Mouse (Mus musculus) adrenal gland, postnatal 4 days (tissue): ENCODE data around the gene Timm22. TPM values are rescaled to one million over a fixed set of nuclear protein-coding genes. Genes with fewer than 3 reads are reported as not detected.
A peak's percentile ranks its signal among the peaks of the same experiment; 100 is the strongest.

Source experiments
- DNase-seq, 2 experiments: peaks; one replicate each; pipeline ENCODE4 v3.0.0; 2021 to 2022; ENCODE audit warnings: low spot score in 2 of 2, mixed read lengths in 2 of 2
- long read RNA-seq, 2 experiments: library from polyadenylated mRNA; stranded (forward); transcript quantifications; one replicate each; pipeline ENCODE4 v2.0.0; 2021
- total RNA-seq, 2 experiments: library from RNA; stranded (reverse); gene quantifications; 2 replicates each; pipeline ENCODE4 v1.2.3; 2021

Gene Timm22
- 10 to 100 TPM; 46.5 to 52.9 TPM for total RNA-seq
- long read RNA-seq, experiment 1, transcript Timm22-201 (4 exons, 2,817 nt): major isoform, 47 of 57 reads
- long read RNA-seq, experiment 1, partial matches to known transcripts: 0 of 57 reads
- long read RNA-seq, experiment 1, other reads (novel, unspliced or antisense): 10 of 57 reads
- long read RNA-seq, experiment 2, transcript Timm22-201 (4 exons, 2,817 nt): major isoform, 52 of 67 reads
- long read RNA-seq, experiment 2, partial matches to known transcripts: 0 of 67 reads
- long read RNA-seq, experiment 2, other reads (novel, unspliced or antisense): 12 of 67 reads

GRCm38 (mm10) chr11:76406702-76407583 lies at the start of gene Timm22:
Timm22 (plus strand) TSS chr11:76406952.
- DNase-seq: peak; percentile 81 to 90

DNA sequence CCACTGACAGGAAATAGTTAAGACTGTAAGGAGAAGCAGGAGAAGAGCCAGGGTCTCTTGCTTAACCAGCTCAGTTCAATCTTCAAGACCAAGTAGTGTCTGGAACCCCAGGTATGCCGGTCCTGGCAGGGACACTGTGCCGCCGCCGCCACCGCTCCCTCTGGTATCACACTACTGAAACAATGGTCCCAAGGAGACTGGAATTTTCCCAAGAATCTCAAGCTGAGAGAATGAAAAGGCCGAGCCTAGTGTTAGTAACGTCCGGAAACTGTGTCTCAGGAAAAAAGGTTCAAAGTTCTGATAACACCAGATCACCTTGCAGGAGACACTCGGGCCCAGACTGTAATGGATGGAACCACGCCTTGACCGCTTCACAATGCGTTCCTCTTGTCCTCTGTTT lies 49.3 kb upstream of the Timm22 start:
- DNase-seq: no peak

DNA sequence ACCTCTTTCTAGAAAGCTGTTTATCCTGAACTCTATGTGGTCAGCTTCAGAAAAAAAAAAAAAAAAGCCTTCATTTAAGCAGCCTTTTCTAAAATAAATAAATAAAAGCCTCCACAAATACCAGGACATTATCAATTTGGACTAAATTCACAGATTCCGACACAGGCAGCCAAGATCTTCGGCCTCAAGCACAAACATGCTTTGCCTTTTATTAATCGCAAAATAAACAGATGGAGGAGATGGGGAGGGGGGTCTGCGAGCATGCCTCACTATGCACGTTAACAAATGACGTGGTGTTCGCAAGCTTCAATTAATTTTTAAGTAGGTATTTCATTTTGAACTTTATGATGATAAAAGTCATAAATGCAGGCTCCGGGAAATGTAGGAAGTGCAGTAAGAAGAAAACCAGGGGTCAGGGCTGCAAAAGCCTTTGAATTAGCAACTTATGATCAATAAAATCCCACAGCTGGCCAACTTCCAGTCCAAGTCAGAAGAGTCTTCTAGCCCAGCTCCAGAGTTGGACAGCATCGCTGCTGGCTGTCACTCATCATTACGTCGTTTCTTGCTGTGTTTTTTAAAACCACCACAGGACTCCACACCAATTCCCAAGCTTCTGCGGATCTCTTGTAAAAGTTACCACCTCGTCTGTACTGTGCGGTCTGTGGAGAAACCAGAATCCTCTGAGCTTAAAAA lies 48.0 kb upstream of the Timm22 start:
- no peak for DNase-seq

DNA sequence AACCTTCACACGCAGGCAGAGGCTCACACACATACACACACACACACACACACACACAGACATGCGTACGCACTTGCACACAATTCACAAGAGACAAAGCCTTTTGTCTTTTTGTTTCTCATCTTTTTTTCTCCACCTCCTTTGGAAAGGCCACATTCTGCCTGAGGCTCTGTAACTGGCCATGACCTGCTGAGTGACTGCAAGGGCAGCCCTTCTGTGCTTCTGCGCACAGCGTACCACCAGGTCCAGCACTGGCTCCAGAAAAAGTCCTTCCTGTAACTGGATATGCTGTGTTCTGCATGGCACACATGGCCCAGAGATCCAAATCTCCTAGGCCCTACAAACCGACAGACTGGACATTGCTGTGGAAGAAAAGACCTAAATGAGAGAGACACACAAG lies 46.5 kb upstream of the Timm22 start:
- DNase-seq: no peak

GRCm38 (mm10) chr11:76361422-76361821 lies 45.3 kb upstream of the Timm22 start:
- DNase-seq: no peak

DNA sequence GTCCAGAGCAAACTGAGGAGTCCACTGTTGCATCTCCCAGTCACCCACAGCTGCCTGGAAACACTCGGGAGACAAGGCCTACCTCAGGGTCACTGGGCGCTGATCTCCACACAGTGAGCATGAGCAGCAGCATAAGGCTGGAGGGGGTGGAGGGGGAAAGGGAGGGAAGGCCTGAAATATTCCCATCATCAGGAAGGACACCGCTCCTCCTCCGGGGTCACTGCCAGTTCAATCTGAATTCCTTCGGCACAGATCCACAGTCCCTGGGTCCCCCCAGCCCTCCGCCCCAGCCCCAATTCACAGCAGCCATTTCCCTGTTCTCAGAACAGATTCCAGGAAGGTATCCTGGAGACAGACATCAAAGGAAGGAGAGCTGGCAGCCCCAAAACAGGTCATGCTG lies 43.6 kb upstream of the Timm22 start:
- DNase-seq: peak in 1 of 2 experiments; percentile 10

GRCm38 (mm10) chr11:76363636-76364035 lies 43.1 kb upstream of the Timm22 start:
- no peak for DNase-seq

GRCm38 (mm10) chr11:76364038-76364437 lies 42.7 kb upstream of the Timm22 start:
- DNase-seq: no peak

GRCm38 (mm10) chr11:76366720-76367119 lies 40.0 kb upstream of the Timm22 start:
- DNase-seq: no peak

DNA sequence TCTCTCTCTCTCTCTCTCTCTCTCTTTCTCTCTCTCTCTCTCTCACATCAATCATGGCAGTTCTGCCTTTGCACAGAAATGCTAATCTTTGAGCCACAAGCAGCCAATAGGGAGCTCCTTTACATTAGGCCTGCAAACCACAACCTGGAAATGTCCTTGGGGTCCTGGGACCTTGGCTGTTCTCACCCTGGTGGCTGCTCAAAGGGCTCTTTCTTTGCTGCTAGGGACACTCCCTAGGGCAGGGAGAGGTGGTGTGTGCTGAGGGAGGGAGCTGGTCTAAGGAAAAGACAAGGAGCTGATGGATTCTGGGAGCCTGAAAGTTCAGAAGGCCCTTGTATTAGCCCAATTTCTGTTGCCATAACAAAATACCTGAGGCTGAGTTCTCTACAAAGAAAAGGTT lies 36.3 kb upstream of the Timm22 start:
- DNase-seq: no peak

- no peak for DNase-seq
Observed at GRCm38 (mm10) chr11:76372120-76372519, 34.6 kb upstream of the Timm22 start.

DNA sequence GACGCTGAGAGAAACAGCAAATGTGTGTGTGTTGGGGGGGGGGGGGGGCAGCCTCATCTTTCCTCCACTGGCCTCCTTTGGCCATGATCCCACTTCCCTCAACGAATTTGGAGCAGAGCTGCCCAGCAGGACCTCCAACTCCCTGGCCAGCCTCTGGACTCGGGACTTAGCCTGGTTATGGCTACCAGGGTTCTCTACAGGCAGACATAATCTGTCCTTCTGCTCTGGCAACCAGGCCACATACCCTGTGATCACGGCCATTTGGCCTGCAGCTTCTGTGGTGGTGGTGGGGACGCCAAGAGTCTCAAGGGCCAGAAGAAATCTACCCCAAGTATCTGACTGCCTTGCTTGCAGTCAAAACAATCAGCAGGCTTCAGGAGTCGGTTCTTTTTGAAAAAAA lies 34.2 kb upstream of the Timm22 start:
- no peak for DNase-seq

DNA sequence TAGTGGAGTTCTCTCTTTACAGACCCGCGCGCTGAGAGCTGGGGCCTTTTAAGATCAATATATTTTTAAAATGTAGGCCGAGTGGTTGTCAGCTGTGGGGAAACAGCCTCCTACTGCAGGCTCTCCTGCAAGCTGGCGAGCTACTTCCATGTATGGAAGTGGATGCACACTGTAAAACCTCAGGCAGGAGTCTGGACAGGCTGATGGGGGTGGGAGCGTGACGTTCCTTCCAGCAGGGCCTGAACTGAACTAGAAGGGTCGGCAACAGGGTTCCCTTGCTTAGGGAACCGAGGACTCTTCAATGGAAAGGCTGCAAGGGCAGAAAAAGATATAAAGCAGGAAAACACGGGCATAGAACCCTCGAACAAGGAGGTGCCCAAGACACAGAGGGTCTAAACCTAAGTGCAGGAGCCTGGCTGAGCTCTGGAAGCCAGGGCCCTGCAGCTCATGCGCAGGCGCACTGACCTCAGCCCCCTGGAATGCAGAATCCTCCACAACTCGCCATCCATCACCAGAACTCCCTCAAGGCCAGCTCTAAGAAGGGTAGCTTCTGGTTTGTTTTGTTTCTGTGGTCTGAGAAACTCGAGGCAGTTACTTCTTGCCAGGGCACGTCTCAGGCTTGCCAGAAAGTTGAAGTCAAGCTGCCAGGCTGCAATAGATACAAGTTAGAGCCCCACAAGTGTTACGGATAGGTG lies 32.1 kb upstream of the Timm22 start:
- DNase-seq: peak; percentile 49 to 60

- DNase-seq: no peak
Observed at GRCm38 (mm10) chr11:76376425-76376824, 30.3 kb upstream of the Timm22 start.

GRCm38 (mm10) chr11:76379921-76380544 lies 26.7 kb upstream of the Timm22 start:
- peak in 1 of 2 experiments; percentile 30 for DNase-seq

- no peak for DNase-seq
Observed at GRCm38 (mm10) chr11:76381201-76381885, 25.4 kb upstream of the Timm22 start.

DNA sequence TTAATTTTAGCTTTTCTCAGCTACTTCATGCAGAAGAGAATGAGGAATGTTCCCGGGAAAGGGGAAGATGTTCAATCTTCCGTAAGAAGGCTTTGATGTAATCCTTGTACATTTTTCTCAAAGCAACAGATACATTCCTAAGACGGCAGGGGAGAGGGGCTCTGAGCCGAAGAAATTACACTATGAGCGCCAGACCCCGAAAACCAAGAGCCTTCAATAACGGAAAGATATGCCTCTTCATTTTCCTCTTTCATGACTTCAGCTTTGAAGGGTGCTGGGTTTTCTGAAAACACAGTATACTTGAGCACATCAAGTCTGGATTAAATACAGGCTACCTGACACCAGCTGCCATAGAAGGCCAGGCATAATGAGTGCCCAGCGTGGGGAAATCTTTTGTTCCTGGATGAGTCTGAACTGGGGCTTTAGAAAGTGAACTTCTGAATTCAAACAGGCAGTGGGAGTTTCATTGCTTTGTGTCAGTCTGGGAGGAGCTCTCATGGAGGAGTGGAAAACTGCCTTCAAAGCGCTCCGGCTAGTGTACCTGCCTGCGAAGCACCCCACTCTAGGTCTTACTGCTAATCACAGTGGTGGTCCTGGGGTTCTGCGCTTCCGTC lies 23.9 kb upstream of the Timm22 start:
- DNase-seq: no peak

DNA sequence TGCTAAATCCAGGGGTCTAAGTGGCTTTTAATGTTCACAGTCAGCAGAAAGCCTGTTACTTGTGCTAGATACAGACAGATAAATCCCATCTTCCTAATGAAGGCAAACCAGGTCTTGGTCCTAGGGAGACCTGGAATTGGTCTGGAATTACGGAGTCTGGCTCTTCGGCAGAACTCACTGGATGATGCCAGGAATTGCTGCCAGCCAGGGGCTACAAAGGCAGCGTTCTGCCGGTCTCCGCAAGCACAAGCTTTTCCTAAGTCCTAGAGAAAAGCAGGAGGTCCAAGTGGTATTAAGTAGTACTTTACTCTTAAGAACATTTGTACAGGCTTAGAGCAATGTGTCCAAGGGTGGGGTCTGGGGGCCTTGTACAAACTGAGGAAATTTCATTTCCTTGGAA lies 22.4 kb upstream of the Timm22 start:
- no peak for DNase-seq

DNA sequence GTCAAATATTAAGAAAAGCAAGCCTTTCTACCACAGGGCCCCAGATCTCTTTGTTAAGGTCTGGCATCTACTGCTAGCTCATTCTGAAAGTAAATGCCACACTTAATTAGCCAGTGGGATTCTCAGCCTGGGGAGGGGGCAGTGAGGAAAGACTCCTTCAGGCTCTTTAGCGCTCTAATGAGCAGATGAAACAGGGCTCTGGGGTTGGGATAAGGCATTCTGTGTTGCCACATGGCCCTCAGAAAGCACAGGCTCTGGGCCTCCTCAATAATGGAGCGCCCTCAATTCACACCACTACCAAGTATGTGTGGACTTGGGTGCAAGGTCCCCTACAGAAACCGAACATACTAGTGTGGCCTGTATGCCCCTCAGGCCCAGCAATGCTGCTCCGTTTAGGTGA lies 21.7 kb upstream of the Timm22 start:
- no peak for DNase-seq

- no peak for DNase-seq
Observed at GRCm38 (mm10) chr11:76385746-76386145, 21.0 kb upstream of the Timm22 start.
